Mouse (Mus musculus) midbrain, embryonic 14.5 days (tissue): Measurements from ENCODE around the gene Snupn. TPM values are rescaled to one million over a fixed set of nuclear protein-coding genes. Genes with fewer than 3 reads are reported as not detected.
"Not testable (repeated sequence)": the region's sequence is repeated elsewhere in the genome, so short reads cannot be mapped to it uniquely, and the experiment has no call there.

Experiments
- ATAC-seq: fragments of 200-750 bp; cut with Nextera tagmentation; 2 replicates; pipeline ENCODE4 v1.8.0; 2017; ENCODE audit warnings: moderate number of reproducible peaks, moderate library complexity; ENCODE audit not compliant: low FRiP score, low TSS enrichment
- DNase-seq: peaks from one replicate; pipeline ENCODE4 v3.0.0-alpha.2; 2015
- H3K27ac ChIP-seq: fragments of 300-500 bp; sonication (generic); replicated peaks from 2 replicates; pipeline ENCODE4 v1.5.1; 2014; ENCODE audit warnings: mild to moderate bottlenecking, low read depth, low read length, moderate library complexity
- H3K27me3 ChIP-seq: fragments of 300-500 bp; sonication (generic); 2 replicates; pipeline ENCODE4 v1.6.1; 2014; ENCODE audit warnings: low read length, control low read depth, mixed read lengths; ENCODE audit not compliant: control insufficient read depth, insufficient read depth
- H3K36me3 ChIP-seq: fragments of 300-500 bp; sonication (generic); 2 replicates; pipeline ENCODE4 v1.6.1; 2014; ENCODE audit warnings: low read length, control low read depth; ENCODE audit not compliant: control insufficient read depth, insufficient read depth
- H3K4me1 ChIP-seq: fragments of 300-500 bp; sonication (generic); 2 replicates; pipeline ENCODE4 v1.6.1; 2014; ENCODE audit warnings: mild to moderate bottlenecking, antibody characterized with exemption, low read length, control low read depth; ENCODE audit not compliant: control insufficient read depth, insufficient read depth
- H3K4me2 ChIP-seq: fragments of 300-500 bp; sonication (generic); 2 replicates; pipeline ENCODE4 v1.6.1; 2014; ENCODE audit warnings: mild to moderate bottlenecking, low read length, moderate library complexity
- H3K4me3 ChIP-seq: fragments of 300-500 bp; sonication (generic); replicated peaks from 2 replicates; pipeline ENCODE4 v1.5.1; 2014; ENCODE audit warnings: low read depth, low read length
- H3K9ac ChIP-seq: fragments of 300-500 bp; sonication (generic); replicated peaks from 2 replicates; pipeline ENCODE4 v1.6.1; 2014; ENCODE audit warnings: mild to moderate bottlenecking, low read length, moderate library complexity
- H3K9me3 ChIP-seq: fragments of 300-500 bp; sonication (generic); 2 replicates; pipeline ENCODE4 v1.6.1; 2016; ENCODE audit warnings: low read length, control low read depth, mixed read lengths; ENCODE audit not compliant: control insufficient read depth
- WGBS: fragments of 180-500 bp; shearing (Covaris S2); extraction: QIAGEN DNeasy Blood & Tissue Kit; methylation state at CpG from one replicate; pipeline ENCODE4 v1.1.7; 2014; 5-methylcytosine and 5-hydroxymethylcytosine counted together
- polyA plus RNA-seq: library from polyadenylated mRNA; unstranded; fragments of >200 nt; fragmentation: Nextera tagmentation; extraction: Ambion mirVana; gene quantifications from 2 replicates; pipeline ENCODE4 v1.2.1, GENCODE M21; 2014

The Snupn gene
- polyA plus RNA-seq, 1 experiment from 2014 or later, result 22.8 TPM

GRCm38 (mm10) chr9:56975199-56975598 is 24.5 kb downstream of the Snupn start:
- 88% methylated on average over 3 of the region's 3 CpGs for WGBS
- no peaks in the 10 kb centered on the region for H3K27me3 ChIP-seq
- no peak overlapping the region for H3K27ac ChIP-seq
- ATAC-seq (no peak), DNase-seq (no peak)
- no peaks in the 10 kb centered on the region for H3K4me1 ChIP-seq
- H3K9me3 ChIP-seq, result no peaks in the 10 kb centered on the region
- H3K36me3 ChIP-seq, result peaks cover 30% of the 10 kb centered on the region
- H3K4me3 ChIP-seq, result no peak overlapping the region
- H3K9ac ChIP-seq, result no peak overlapping the region
- H3K4me2 ChIP-seq, result no peak overlapping the region

DNA sequence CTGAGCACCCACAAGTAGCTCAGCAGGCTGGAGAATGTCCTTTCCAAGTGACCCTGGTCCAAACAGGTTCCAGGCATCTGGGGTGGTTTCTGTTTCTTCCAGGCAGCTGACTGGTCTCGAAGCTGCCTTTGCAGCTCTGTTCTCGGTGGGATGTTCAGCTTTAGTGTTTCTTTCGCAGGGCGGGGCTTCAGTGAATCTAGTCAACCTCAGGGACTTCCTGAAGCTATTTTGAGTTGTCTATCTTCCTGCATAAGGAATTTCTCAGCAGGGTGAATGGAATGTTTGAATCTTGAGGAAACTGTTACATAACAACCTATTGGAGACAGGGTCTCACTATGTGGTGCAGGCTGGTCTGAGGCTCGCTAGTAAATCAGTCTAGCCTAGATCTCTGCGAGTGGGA is 29.5 kb downstream of the Snupn start:
- no peak overlapping the region for H3K4me2 ChIP-seq
- H3K4me3 ChIP-seq, result no peak overlapping the region
- peaks cover 25% of the 10 kb centered on the region; the same call in 1 of the 2 replicates for H3K36me3 ChIP-seq
- H3K4me1 ChIP-seq, result no peaks in the 10 kb centered on the region
- no peaks in the 10 kb centered on the region for H3K9me3 ChIP-seq
- 93% methylated on average over 6 of the region's 6 CpGs for WGBS
- DNase-seq, result no peak
- no peak overlapping the region for H3K9ac ChIP-seq
- no peaks in the 10 kb centered on the region for H3K27me3 ChIP-seq
- H3K27ac ChIP-seq, result no peak overlapping the region
- no peak for ATAC-seq

DNA sequence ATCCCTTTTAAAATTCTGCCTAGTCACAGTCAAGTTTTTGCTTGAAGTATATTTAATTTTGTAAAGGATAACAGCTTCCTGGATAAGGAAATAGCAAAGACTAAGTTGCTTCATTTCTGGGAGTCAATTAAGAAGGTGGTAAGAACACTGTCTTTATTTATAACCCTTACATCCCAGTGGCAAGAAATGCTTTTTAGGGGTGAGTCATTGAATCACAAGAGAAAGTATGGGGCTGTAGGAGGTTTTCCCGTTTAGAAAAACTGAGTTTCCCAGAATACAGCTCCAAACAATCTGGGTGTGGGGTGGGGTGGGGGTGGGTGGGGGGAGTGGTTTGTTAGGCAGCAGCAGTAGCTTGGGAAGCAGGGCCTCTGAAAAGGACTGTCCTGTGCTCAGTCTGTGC is 30.8 kb downstream of the Snupn start:
- H3K9me3 ChIP-seq, result no peaks in the 10 kb centered on the region
- peaks cover 20% of the 10 kb centered on the region; the same call in 1 of the 2 replicates for H3K36me3 ChIP-seq
- no peak overlapping the region for H3K9ac ChIP-seq
- no peak overlapping the region for H3K4me3 ChIP-seq
- no peaks in the 10 kb centered on the region for H3K27me3 ChIP-seq
- no peak for DNase-seq
- H3K4me2 ChIP-seq, result no peak overlapping the region
- no peak overlapping the region for H3K27ac ChIP-seq
- no peaks in the 10 kb centered on the region for H3K4me1 ChIP-seq
- 87% methylated on average over 1 of the region's 1 CpGs for WGBS
- no peak for ATAC-seq

GRCm38 (mm10) chr9:56994286-56995197 is 43.9 kb downstream of the Snupn start, which contains the start of gene Ptpn9:
Gene Ptpn9, plus strand, starts transcription at chr9:56994923.
- H3K4me3 ChIP-seq, result peak within 1 kb of the TSS; percentile 92
- H3K4me1 ChIP-seq, result peaks cover 10% of the 10 kb centered on the region; the same call in 1 of the 2 replicates
- H3K9me3 ChIP-seq, result no peaks in the 10 kb centered on the region
- 2% methylated on average over 62 of the region's 62 CpGs for WGBS
- no peaks in the 10 kb centered on the region for H3K27me3 ChIP-seq
- H3K9ac ChIP-seq, result peak within 1 kb of the TSS; percentile 96
- ATAC-seq, result peak; percentile 94
- H3K27ac ChIP-seq, result peak within 1 kb of the TSS; percentile 95
- no peaks in the 10 kb centered on the region for H3K36me3 ChIP-seq
- peak; percentile 94 for DNase-seq
- H3K4me2 ChIP-seq, result peak within 1 kb of the TSS; percentile 74

DNA sequence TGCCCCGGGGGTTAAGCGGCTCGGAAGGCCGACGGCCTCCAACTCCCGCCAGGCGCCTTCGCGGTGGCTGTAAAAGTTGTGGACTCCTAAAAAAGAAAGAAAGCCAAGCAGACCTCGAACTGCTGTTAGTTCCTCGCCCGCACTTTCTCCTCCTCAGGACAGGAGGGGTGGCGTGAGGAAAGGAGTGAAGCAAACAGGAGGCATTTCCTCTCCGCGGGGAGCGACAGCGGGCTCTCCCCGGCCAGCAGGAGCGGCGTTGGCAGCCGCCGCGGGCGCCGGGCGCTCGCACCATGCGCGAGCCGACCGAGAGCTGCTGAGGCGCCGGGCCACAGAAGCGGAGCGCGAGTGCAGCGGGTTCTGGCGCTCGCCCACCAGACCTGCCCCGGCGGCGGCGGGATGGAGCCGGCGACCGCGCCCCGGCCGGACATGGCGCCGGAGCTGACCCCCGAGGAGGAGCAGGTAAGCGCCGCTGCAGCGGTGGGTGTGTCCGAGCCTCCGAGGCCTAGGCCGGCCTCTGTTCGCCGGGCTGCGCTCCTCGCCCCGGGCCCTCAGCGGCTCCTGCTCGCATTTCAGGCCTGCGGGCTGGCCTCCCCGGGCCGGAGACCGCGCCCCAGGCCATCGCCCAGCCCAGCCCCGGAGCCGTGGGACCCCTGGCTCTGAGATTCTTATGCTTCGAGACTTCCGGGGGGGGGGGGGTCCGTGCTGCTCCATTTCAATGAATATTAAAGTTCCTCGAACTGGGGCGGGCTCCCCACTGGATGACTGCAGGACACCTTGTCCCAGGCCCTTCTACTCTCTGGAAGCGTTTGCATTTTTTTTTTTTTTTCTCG is 44.7 kb downstream of the Snupn start:
- Histone ChIP-seq H3K36me3 (no peaks in the 10 kb centered on the region), H3K4me2 (peak overlapping the region; percentile 74), H3K4me3 (peak overlapping the region; percentile 92), H3K27me3 (no peaks in the 10 kb centered on the region), H3K4me1 (peaks cover 10% of the 10 kb centered on the region; the same call in 1 of the 2 replicates), H3K27ac (peak overlapping the region; percentile 95), H3K9ac (peak overlapping the region; percentile 96), H3K9me3 (no peaks in the 10 kb centered on the region)
- under 1% methylated on average over 80 of the region's 80 CpGs for WGBS
- peak; percentile 67 for ATAC-seq
- peak; percentile 74 for DNase-seq

DNA sequence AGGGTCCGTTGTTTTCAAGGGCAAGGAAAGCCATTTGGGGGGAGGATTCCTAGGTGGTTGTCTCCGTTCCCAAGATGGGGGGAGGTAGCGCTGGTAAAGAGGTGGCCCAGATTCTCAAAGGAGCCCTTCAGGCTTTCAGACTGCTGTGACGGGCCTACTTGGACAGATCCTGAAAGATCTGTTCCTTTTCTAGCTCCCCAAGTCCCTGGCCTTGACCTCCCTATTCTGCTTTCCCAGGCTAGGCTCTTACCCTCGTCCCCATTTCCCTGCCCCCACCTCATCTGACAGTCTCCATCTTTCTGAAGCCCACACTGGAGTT is 45.3 kb downstream of the Snupn start:
- Histone ChIP-seq H3K27ac (peak overlapping the region; percentile 95), H3K9ac (peak overlapping the region; percentile 96), H3K27me3 (no peaks in the 10 kb centered on the region), H3K9me3 (no peaks in the 10 kb centered on the region), H3K4me1 (peaks cover 10% of the 10 kb centered on the region; the same call in 1 of the 2 replicates), H3K4me2 (peak overlapping the region; percentile 74), H3K4me3 (peak overlapping the region; percentile 92), H3K36me3 (no peaks in the 10 kb centered on the region)
- ATAC-seq (peak; percentile 7; the same call in 1 of the 2 replicates), DNase-seq (peak; percentile 61)
- WGBS, result 0% methylated on average over 5 of the region's 5 CpGs

DNA sequence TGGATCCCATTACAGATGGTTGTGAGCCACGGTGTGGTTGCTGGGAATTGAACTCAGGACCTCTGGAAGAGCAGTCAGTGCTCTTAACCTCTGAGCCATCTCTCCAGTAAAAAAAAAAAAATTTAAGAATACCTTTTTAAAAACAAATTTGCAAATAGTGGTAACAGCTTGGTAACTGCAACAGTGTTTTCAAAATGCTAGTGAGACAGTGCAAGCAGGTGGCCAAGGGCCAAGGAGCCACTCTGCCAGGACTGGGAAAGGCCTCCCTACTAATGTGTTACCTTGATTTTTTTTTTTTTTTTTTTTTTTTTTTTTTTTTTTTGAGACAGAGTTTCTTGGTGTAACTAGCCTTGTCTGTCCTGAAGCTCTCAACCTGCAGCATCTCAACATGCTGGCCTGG is 46.5 kb downstream of the Snupn start:
- WGBS, result 95% methylated on average over 1 of the region's 1 CpGs

DNA sequence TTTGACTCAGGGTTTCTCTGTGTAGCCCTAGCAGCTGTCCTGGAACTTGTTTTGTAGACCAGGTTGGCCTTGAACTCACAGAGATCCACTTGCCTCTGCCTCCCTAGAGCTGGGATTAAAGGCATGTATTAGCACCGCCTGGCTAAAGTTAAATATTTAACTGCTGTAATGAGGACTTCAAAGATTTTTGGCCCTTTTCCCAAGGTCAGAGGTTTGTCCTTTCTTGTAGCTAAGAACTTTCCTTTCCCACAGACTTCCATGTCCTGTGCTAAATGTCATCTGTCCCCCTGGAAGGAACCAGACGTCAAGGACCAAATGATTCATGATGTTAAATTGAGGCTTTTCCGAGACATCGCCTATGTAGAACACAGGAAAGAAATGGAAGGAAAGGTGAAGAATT is 52.3 kb downstream of the Snupn start:
- no peak overlapping the region for H3K27ac ChIP-seq
- no peaks in the 10 kb centered on the region for H3K27me3 ChIP-seq
- no peak overlapping the region for H3K4me3 ChIP-seq
- H3K9me3 ChIP-seq, result no peaks in the 10 kb centered on the region
- H3K36me3 ChIP-seq, result no peaks in the 10 kb centered on the region
- WGBS, result 89% methylated on average over 4 of the region's 4 CpGs
- DNase-seq (no peak), ATAC-seq (no peak)
- H3K4me1 ChIP-seq, result no peaks in the 10 kb centered on the region
- no peak overlapping the region for H3K4me2 ChIP-seq
- no peak overlapping the region for H3K9ac ChIP-seq

More for the DNA sequence above, 46.5 kb downstream of the Snupn start:
- not testable (repeated sequence) for H3K27me3 ChIP-seq, H3K4me1 ChIP-seq, DNase-seq, ATAC-seq, H3K9ac ChIP-seq, H3K4me3 ChIP-seq, H3K27ac ChIP-seq, H3K36me3 ChIP-seq, H3K9me3 ChIP-seq
- peak overlapping the region; percentile 6; the same call in 1 of the 2 replicates for H3K4me2 ChIP-seq
